Mouse (Mus musculus) left cerebral cortex, postnatal 4 days (tissue): ENCODE measurements at regions not wholly inside any gene's neighbourhood (a gene's known extent, or its start where the extent isn't known, plus 50 kb on each side); places are given as distances from the start of the nearest gene placed in this dataset.
"Not testable (repeated sequence)": the region's sequence is repeated elsewhere in the genome, so short reads cannot be mapped to it uniquely, and the experiment has no call there.

Experiments used
- DNase-seq: peaks from one replicate; pipeline ENCODE4 v3.0.0-alpha.2; 2022
- intact Hi-C: fragments of 180-260 bp; cut with DNase I; formaldehyde crosslinking; loops from one replicate; pipeline ENCODE4 v1.15.1; 2025

DNA sequence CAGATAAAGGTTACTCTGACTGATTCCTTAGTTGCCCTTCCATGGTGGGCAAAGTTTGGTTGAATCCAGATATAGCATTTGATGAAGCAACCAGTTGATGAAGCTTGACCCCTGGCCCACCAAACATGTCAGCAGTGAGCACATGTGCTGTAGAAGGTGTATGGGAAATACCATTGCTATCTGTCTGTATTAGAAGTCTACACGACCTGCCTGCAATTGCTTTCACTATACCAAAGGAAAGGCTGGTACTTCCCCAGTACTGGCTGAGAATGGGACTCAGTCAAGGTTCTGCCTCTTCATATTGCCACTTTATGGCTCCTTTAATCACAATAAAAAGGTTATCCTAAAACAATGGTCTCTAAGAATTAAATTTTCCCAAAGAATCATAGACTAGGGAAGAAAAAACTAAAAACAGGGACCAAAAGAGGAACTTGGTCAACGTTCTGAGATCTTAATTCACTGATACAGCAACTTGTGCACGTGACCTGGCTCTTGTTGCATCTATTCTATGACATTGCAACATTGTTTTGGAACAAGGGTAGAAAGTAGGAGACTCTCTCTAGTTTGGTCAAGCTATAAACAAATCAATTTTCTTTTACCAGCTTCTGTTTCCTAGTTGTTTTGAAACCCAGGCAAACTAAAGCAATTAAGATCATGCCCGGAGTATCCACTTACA, 284.0 kb downstream of the Rapgef2 start:
- no peak for DNase-seq
- intact Hi-C loops, result no loop called here

DNA sequence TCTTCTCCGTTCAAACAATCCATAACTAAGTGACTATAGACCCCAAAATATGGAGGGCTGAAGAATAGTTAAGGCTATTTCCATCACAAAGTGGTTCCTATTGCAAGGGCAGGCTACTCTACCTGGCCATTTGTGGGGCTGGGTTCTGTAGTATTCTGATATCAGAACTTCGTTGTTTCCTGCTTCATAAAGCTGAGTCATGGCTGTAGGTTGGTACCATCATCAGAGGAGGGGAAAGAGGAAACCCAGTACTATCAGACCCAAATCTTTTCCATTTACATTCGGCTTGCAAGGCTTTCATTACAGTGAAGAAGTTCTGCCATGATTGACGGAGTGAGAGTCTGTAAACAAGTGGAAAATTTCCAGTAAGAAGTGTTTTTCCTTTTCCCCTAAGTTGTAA, 284.6 kb downstream of the Rapgef2 start:
- intact Hi-C loops, result no loop called here
- no peak for DNase-seq

DNA sequence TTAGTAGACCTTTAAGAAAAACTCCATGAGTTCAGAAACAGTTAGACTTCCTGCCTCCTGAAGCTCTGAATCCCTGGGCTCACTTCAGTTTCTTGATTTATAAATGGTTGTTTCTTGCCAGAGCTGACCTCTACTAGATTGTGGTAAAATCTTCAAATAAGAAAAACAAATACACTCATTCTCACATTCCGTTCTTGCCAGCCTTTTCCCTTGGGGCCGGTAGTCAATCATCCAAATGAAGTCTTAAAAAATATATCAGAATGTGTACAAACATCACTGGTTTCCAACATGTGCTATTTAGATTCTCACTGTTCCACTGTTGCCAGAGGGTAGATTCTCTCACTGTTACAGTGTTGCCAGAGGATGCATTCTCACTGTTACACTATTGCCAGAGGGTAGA, 286.0 kb downstream of the Rapgef2 start:
- intact Hi-C loops, result no loop called here
- DNase-seq, result no peak

DNA sequence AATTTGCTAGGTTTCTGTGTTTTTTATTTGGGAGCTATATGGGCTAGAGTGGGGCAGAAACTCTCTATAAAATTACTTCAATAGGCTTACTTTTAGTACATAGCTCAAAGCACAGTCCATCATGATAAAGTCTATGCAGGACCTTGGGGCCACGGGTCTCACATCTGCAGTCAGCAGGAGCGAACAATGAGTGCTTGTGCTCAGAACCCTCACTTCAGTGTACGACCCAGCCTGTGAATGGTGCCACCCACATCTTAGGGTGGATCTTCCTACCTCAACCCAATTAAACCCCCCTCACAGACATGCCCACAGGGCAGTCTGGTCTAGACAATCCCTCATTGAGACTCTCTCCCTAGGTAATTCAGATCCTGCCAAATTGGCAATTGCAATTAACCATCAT, 286.5 kb downstream of the Rapgef2 start:
- no peak for DNase-seq
- intact Hi-C loops, result no loop called here

DNA sequence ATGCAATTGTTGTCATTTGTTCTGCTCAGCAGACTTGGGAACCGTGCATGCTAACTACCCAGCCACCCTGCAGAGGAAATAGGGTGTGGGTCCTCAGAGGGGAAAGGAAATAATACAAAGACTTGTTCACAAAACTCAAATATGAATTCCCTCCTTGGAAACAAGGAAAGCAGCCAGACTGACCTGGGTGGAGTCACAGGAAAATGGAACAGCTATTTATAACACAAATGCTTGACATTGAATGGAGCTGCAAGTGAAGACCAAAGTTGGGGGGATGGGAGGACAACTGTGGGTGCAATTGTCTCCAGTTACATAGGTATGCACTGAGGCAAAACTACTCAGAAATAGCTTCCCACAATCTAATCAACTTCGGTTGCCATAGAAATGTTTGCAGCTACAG, 298.2 kb downstream of the Rapgef2 start:
- intact Hi-C loops, result no loop called here
- no peak for DNase-seq

DNA sequence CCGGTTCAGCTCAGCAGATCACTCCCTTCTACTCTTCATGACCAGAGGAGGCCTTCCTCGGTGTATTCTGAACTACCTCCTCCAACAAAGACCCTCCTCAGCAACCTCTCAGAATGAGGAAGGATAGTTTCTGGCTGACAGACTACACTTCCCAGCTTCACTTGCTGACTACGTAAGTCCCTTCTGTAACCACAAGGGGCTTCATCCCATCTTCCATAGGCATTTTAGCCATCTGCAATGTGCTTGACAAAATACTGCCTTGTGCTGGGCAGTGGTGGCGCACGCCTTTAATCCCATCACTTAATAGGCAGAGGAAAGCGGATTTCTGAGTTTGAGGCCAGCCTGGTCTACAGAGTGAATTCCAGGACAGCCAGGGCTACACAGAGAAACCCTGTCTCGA, 299.6 kb downstream of the Rapgef2 start:
- no peak for DNase-seq
- intact Hi-C loops, result no loop called here

DNA sequence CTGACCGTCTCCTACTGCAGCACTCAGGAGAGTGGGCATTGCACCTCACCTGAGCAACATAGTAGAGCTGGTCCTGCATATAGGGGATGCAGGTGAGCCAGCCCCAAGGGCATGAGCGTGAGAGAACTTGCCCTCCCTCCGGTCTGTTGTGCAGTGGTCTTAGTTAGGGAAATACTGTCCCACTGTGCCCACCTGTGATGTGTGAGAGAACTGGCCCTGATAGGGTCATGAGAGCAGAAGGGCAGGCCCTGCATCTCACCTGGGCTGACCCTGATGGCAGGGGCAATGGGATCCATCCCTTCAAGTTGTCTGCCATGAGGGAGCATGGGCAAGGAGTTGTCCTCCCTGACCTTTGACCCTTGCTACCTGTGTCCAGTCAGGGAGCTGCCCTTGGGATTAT, 305.3 kb downstream of the Rapgef2 start:
- intact Hi-C loops, result no loop called here
- no peak for DNase-seq

DNA sequence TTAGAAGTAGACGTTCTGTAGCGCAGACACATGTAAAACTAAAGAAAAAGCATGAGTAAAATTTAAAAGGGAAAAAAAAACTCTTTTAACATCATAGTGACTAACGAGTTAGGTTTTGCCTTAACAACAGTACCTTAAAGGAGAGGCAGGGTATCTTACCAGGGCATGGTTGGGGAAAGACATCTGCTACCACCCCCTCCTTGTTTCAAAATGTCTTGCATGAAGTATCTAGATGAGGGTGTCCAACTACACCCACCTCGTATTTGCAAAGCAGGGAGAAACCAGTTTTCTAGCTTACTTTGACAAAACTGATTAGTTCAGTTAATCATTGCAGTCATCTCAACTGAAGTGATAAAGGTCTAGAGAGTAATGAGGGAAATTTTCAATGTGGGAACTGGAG, 307.5 kb downstream of the Rapgef2 start:
- intact Hi-C loops, result no loop called here
- no peak for DNase-seq

DNA sequence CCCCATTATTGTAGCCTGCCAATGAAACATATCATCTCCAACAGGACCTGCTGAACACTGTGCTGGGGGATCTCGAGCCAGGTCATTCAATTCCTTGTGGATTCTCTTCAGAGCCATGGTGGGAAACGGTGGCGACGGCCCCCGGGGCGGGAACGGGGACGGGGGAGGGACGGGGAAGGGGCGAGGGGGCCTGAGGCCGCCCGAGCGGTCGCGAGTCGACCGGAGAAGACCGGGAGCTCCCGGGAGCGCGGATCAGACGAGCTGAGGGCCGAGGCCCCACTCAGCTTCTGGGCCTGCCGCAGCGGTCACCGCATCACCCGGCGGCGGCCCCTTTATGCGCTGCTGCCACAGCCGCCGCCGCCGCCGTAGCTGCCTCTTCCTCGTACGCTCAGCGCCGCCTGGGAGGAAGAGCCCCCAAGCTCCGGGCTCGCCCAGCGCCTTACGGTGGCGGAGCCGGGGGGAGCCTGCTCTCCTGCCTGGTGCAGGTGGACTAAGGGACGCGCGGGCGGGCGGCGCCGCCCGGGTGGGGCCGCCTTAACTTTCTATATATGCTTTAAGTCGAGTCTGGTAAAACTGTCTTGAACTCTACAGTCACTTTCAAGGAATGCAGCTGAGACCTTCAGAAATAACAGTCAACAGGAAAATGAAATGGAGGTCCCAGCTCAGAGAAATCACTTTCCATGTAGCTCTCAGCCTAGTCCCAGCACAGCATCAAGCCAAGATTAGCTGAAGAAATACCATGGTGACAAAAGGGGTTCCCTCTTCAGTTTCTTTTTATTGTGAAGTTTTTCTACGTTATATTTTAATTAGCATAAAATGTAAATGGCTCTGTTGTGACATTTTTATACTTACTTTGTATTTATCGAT, 319.4 kb downstream of the Rapgef2 start:
- peak; percentile 34 for DNase-seq
- intact Hi-C loops, result not testable (repeated sequence)

DNA sequence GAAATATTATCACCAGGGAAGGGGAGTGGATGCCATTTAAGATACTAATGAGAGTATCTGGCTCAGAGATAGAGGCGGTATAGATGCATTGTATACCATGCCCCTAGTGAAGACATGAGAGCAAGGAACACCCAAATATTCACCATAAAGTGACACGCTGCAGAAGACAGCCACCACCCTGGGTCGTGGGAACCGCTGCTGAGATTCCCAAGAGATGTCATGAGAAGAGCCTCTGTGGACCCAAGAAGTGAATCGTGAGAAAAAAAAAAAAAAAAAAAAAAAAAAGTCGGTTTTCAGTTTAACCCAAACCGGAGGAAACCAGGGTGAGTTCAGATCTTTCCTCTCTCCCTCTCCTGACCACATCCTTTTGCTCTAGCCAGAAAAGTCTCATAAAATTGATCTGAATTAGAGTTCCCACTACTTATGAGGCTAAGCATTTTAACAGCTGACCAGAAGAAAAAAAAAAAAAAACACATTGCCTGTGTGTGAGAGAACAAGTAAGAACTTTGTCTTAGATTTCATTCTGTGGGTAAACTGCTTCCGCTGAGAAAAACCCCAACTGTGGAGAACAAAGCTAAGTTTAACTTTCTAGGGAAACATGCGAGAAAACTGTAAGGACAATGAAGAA, 322.0 kb downstream of the Rapgef2 start:
- intact Hi-C loops, result loop anchor here (5.0 kb wide), 1 partner anchor 623 kb away; no protein-coding TSS in a partner anchor
- no peak for DNase-seq

DNA sequence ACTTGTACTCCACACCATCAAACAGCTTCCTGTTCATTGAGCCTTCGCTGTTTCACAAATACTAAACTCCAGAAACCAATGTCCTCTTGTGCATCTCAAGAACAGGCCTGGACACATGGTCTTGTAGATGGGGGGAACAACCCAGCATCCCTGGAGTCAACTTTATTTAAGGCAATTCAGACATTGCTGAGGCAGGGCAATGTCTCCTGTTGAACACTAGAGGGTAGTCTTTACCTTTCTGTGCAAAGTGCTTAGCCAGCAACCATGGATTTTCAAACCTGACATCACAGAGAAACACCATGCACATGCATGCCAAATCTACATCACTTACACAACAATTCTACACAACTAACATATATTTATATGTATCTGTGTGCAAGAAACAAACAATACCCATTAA, 327.5 kb downstream of the Rapgef2 start:
- intact Hi-C loops, result loop anchor here (5.0 kb wide), 1 partner anchor 239 kb away; no protein-coding TSS in a partner anchor
- no peak for DNase-seq

DNA sequence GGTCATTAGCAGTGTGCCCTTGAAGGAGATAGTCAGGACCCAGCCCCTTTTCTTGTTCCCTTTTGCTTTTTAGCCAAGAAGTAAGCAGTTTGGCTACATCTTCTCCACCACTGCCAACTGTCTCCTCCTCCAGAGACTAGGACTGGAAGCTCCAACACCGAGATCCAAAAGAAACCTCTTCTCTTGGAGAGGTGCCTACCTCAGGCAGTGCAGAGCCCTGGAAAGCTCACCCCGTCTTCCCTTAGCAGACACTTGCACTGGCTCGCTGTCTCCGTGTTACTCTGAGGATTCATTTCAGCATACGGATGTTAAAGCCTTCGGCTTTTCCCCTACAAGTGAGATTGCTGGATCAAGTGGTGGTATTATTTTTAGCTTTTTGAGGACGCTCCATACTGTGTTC, 331.0 kb downstream of the Rapgef2 start:
- no peak for DNase-seq
- intact Hi-C loops, result loop anchor here (5.0 kb wide), 1 partner anchor 242 kb away; no protein-coding TSS in a partner anchor

DNA sequence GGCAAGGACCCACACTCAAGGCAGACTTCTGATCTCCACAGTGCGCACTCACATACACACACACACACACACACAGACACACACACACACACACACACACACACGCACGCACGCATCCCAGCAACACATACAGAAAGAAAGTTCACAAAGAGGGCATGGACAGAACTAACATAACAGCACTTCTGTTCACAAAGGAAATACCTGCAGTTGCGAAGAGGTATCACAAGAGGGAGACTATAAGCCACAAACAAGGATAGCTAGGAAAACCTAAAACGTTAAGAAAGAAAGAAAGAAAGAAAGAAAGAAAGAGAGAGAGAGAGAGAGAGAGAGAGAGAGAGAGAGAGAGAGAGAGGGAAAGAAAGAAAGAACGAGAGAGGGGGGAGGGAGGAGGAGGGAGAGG, 336.9 kb downstream of the Rapgef2 start:
- intact Hi-C loops, DNase-seq: not testable (repeated sequence)

DNA sequence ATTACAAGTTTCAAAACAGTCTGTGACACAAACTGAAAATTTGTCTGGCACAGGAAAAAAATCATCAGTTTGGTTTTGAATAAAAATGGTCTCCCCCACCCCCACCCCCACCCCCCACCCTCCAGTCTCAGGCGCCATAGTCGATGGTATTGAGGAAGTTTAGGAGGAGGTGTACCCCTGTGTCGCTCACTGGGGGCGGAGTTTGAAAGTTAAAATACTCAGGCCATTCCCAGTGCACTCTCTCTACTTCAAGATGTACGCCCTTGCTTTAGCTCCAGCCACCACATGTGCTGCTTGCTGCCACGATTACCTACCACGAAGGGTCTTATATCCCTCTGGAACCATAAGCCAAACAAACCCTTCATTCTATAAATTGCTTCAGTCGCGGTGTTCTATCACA, 337.6 kb downstream of the Rapgef2 start:
- intact Hi-C loops, result no loop called here
- DNase-seq, result no peak

DNA sequence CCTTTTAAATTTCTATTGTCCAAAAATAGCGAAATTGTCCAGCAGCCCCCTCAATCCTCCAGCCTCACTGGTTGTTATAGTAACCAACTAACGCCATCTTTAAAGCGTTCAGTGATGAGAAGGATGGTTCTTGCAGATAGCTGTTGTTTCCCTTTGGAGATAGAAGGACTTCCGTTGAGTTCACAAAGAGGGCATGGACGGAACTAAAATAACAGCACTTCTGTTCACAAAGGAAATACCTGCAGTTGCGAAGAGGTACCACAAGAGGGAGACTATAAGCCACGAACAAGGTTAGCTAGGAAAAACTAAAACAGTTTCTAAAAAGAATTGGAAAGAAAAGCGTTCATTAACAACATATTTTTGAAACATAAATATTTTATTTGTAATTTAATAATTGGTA, 338.1 kb downstream of the Rapgef2 start:
- intact Hi-C loops, result no loop called here
- DNase-seq, result peak; percentile 48

DNA sequence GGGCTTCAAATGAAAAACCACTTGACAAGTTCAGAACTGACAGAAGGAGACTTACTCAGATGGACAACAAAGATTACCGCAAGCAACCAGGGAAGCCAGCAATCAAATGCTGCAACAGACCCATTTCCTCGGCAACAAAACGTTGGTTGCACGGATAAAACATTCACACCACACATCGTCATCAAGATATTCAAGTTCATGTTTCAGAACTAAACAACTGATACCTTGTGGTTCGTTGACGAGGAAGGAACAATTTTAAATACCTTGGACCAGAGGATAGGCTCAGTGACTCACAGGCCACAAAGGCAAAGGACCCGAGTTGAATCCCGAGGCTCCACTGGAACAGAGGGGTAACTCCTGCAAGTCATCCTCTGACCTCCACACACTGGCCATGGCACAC, 339.1 kb downstream of the Rapgef2 start:
- no peak for DNase-seq
- intact Hi-C loops, result no loop called here

DNA sequence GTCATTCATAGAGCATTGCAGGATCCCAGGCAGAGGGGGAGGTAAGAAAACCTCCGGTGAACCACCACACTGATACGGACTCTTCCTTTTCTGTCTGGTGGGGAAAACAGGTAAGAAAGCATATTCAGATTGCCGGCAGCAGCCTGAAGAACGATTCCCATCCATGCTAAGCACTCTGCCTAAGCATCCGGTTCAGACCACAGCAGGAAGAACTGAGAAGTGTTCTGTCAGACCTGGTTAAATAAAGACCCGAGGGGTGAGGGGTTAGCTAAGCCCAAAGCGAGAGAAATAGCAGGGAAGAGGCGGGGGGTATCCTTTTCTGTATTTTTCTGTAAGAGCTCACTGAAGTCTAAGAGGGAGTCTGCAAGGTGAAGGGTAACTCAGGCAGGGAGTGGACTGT, 342.1 kb downstream of the Rapgef2 start:
- no peak for DNase-seq
- intact Hi-C loops, result no loop called here

DNA sequence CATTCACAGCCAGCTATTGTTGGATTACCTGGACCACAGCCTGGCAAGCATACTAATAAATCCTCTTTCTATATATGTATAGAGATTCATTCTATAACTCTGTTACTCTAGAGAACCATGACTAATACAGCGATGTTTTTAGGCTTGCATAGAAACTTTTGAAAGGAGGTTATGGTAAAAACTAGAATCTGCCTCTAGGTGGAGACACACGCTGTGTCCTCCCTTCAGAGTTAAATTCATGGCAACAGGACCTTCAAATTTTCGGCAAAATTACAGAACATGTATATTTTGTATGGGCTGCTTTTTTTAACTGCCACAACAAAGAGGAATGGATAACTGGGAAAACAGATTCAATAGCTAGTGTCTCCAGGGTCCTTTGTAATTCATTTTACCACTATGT, 353.3 kb downstream of the Rapgef2 start:
- no peak for DNase-seq

DNA sequence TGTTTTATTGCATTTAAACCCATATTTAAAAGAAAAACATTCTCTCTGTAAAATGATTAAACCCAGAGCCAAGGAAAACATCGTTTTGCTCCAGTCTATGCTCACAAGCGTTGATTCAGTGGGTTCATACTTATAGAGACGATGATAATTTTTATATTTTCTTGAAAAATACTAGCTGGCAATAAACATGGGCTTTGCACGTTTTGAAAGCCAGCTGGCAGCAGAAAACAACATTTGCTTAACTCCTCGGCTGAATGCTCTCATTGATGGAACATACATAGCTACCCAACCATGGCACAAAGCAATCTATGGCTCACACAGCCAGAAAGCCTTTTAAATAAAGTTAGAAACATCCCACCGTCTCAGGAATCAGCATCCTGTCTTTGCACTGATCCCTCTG, 366.5 kb downstream of the Rapgef2 start:
- DNase-seq, result no peak
- intact Hi-C loops, result no loop called here

More for the DNA sequence above, 353.3 kb downstream of the Rapgef2 start:
- intact Hi-C loops, result no loop called here

DNA sequence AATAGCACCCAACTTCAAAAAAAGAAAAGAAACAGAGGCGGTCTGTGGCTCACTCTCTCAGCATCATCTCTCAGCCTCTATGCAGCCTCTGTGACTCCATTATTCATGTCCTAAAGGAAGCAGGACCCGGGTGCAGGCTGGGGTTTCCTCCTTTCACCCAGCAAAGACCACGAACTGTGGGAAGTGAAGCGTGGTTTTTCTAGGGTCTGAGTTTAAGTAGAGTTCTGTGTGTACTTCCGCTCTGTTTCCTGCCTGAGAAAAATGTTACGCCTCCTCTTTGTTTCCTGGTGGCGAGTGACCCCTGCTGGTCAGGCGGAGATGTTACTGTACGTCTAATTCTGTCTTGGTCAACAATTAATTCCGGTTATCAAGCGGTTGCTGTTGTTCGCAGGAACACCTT, 366.9 kb downstream of the Rapgef2 start:
- DNase-seq, result peak; percentile 85
- intact Hi-C loops, result no loop called here

DNA sequence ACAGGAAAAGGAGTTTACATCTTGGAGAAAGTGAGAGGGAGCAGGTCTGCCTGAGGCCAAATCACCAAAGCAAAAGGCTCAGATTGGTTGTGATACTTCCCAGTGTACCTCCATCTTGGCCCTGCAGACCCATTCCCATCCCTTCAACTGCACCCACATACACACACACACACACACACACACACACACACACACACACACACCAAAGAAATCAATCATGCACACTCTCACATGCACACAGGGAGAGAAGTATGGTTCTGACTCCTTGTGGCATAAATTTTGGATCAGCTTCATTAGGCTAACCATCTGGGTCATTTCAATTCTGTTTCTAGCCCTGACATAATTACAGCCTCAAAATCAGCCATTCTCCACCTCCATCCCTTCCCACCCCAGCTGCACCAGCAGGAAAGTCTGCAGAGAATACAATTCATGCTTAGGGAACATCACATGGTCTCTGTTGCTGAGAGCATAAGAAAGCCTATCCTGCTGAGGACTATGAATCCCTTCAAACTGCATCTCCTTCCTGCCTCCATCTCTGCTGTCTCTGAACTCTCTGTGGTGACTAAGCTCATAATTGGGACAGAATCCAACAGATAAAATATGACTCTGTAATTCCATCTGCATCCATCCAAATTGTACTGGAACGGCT, 378.0 kb downstream of the Rapgef2 start:
- intact Hi-C loops, result no loop called here
- no peak for DNase-seq
